Mouse (Mus musculus) kidney, adult 2 months (tissue): Measurements from ENCODE around the gene Ap3d1. TPM values are rescaled to one million over a fixed set of nuclear protein-coding genes. Genes with fewer than 3 reads are reported as not detected.

Experiments used
- DNase-seq: peaks from one replicate; pipeline ENCODE4 v3.0.0; 2021
- H3K27ac ChIP-seq: fragments of 200-500 bp; 2 replicates; pipeline ENCODE4 v1.5.1; 2012; ENCODE audit warnings: low read depth, low read length, control low read depth, inconsistent platforms; ENCODE audit not compliant: insufficient read depth
- H3K27me3 ChIP-seq: fragments of 200-500 bp; replicated peaks from 2 replicates; pipeline ENCODE4 v1.6.1; 2012; ENCODE audit warnings: mild to moderate bottlenecking, moderate library complexity, low read length, inconsistent platforms; ENCODE audit not compliant: control insufficient read depth, insufficient read depth
- H3K36me3 ChIP-seq: fragments of 200-500 bp; 2 replicates; pipeline ENCODE4 v1.6.1; 2012; ENCODE audit warnings: mild to moderate bottlenecking, moderate library complexity, low read length, inconsistent platforms; ENCODE audit not compliant: control insufficient read depth, insufficient read depth
- H3K4me1 ChIP-seq: fragments of 200-500 bp; 2 replicates; pipeline ENCODE4 v1.6.1; 2011; ENCODE audit warnings: low read length; ENCODE audit not compliant: control insufficient read depth, insufficient read depth
- H3K4me3 ChIP-seq: fragments of 200-500 bp; 2 replicates; pipeline ENCODE4 v1.5.1; 2011; ENCODE audit warnings: mild to moderate bottlenecking, low read depth, low read length, control low read depth; ENCODE audit not compliant: insufficient read depth
- CTCF ChIP-seq: fragments of 200-500 bp; conservative IDR thresholded peaks from 2 replicates; pipeline ENCODE4 v1.5.1; 2011; ENCODE audit warnings: low read depth, mild to moderate bottlenecking, control low read depth, low read length, moderate library complexity, mixed read lengths; ENCODE audit not compliant: insufficient read depth, insufficient read length
- POLR2A ChIP-seq: fragments of 200-500 bp; IDR thresholded peaks from one replicate; pipeline ENCODE4 v1.6.1; 2011; ENCODE audit warnings: low read depth, low read length, control low read depth
- WGBS: fragments of 180-500 bp; shearing (Covaris S2); methylation state at CpG from one replicate; pipeline ENCODE4 v1.1.7; 2018; 5-methylcytosine and 5-hydroxymethylcytosine counted together
- polyA plus RNA-seq: library from polyadenylated mRNA; depleted of rRNA; stranded (reverse); fragments of >200 nt; gene quantifications from 2 replicates; pipeline ENCODE4 v1.2.3, GENCODE M21; 2012

Gene Ap3d1
- polyA plus RNA-seq, 1 experiment = 87.7 TPM

DNA sequence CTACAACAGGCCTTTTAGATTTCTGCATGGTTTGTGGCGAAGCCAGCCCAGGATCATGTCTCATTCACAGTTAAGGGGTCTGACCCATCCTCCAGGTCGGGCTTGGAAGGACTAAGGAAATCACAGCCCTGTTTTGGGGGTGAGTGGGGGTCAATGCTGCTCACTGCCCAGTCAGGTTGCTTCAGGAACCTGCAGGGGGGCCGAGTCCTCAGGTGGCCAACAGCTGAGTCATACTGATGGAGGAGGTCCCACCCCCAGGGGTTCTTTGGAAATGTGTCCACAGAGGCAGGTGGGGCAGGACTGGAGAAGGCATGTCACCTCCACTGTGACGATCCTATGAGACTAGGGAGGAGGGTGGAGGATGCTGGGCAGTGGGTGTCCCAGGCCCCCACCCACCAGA, 76.6 kb downstream of the Ap3d1 start:
- Histone ChIP-seq H3K27ac (peak overlapping the region; percentile 90), H3K36me3 (peaks cover 12% of the 10 kb centered on the region), H3K27me3 (no peaks in the 10 kb centered on the region), H3K4me3 (no peak overlapping the region), H3K4me1 (peaks cover 61% of the 10 kb centered on the region)
- no peak for DNase-seq
- TF ChIP-seq POLR2A = no peak
- TF ChIP-seq CTCF = no peak
- 24% methylated on average over 4 of the region's 4 CpGs for WGBS

DNA sequence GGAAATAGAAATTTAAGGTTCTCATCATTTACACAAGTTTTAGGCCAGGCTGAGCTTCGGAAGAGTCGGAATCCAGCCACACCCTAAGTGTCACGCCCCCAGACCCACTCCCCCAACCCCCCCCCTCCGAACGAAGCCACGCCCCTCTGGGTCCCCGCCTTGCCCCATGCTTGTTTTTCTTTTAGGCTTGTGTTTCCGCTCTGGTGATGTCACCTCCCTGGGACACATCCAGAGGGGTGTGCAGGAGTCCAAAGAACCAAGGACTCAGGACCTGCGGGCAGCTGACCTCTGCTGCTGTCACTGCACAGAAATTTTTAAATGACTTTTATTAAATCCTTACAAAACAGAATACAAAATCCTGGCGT, 77.1 kb downstream of the Ap3d1 start:
- H3K36me3 ChIP-seq = peaks cover 12% of the 10 kb centered on the region
- WGBS = 1% methylated on average over 10 of the region's 10 CpGs
- no peaks in the 10 kb centered on the region for H3K27me3 ChIP-seq
- peak overlapping the region; percentile 3; the same call in 1 of the 2 replicates for H3K4me3 ChIP-seq
- no peak for TF ChIP-seq CTCF
- TF ChIP-seq POLR2A = no peak
- H3K27ac ChIP-seq = peak overlapping the region; percentile 97
- peaks cover 56% of the 10 kb centered on the region for H3K4me1 ChIP-seq
- DNase-seq = peak; percentile 93

DNA sequence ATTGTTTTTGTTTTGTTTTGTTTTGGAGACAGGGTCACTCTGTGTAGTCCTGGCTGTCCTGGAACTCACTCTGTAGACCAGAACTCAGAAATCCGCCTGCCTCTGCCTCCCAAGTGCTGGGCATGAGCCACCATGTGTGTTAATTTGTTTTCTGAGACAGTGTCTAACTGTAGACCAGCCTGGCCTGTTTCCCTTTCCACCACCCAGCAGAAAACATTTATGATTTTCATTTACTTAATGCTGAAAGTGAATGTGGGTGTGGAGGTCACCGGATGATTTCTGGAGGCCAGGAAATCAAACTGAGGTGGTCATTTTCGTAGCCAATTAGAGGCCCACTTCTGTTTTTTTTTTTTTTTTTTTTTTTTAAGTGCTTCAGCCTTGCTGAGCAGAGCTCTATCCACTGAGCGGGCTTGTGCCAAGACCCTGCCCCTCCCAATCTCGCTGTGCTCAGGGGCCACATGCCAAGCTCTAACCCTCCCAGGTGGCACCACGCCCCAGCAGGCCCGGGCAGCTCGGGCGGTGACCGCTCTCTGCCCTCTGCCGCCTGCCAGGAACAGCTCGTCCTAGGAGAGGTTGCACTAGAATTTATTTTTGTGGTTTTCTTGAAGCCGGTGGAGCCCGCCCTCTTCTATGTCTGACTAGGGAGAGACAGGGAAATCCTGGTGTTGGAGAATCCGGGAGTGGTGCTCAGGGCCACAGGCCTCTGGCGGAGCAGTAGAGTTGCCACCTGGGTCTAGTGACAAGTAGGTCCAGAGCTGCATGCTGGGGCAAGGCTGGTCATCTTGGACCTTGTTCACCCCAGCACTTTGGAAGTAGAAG, 77.7 kb downstream of the Ap3d1 start:
- H3K4me3 ChIP-seq = peak overlapping the region; percentile 3; the same call in 1 of the 2 replicates
- 2% methylated on average over 16 of the region's 16 CpGs for WGBS
- peak; percentile 98 for DNase-seq
- H3K27me3 ChIP-seq = no peaks in the 10 kb centered on the region
- peaks cover 52% of the 10 kb centered on the region for H3K4me1 ChIP-seq
- no peak for TF ChIP-seq POLR2A
- peaks cover 12% of the 10 kb centered on the region for H3K36me3 ChIP-seq
- peak overlapping the region; percentile 97 for H3K27ac ChIP-seq

DNA sequence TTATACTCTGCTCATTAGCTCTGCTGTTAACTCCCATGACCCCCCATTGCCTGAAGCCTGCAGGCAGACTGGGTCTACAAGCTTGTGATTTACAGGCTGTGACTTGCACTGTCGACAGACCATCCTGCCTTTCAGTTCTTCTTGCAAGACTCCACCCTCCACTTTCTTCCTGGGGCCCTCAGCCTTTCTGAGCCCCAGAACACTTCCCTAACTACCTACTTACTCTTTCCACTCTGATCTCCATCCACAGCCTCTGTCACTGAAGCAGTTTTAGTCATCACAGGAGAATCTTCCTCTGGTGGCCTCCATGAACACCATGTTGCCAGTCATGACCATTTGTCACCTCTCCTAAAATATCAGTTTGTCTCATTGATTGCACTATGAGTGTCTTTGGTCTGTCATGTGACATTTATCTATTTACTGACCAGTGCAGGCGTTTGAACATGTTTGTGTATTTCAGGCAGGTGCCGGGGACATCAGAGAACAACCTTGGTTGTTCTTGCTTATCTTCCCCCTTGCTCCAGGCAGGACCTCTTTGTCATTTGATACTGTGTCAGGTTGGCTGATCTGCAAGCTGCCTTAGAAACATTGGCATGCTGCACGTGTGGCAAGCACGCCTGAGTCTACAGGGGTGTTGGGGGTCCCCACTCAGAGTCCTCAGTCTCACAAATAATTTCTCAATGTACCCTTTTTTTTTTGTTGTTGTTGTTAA, 78.4 kb downstream of the Ap3d1 start:
- 42% methylated on average over 5 of the region's 5 CpGs for WGBS
- no peaks in the 10 kb centered on the region for H3K27me3 ChIP-seq
- H3K4me1 ChIP-seq = peaks cover 53% of the 10 kb centered on the region
- H3K4me3 ChIP-seq = no peak overlapping the region
- no peak for TF ChIP-seq POLR2A
- no peak for TF ChIP-seq CTCF
- H3K27ac ChIP-seq = peak overlapping the region; percentile 97
- H3K36me3 ChIP-seq = peaks cover 9% of the 10 kb centered on the region
- no peak for DNase-seq

DNA sequence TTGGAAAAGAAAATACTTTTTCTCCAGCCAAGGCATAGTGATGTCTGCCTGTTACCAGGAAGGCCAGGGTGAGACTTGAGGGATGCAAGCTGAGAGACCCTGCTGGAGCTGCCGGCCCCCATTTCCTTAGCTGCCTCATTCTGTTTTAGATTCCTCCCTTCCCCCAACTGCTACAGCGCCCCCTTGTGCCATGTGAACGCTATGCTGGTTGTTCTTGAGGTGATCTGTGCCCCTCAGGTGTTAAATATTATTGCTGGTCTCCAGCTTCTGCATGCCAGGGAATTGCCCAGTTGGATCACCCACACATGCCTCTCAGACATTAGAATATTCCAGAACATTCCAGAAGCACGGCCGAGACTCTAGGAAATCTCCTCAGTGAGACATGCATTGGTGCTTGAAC, 80.9 kb downstream of the Ap3d1 start:
- TF ChIP-seq POLR2A = no peak
- TF ChIP-seq CTCF = peak; percentile 73
- peaks cover 49% of the 10 kb centered on the region for H3K4me1 ChIP-seq
- no peaks in the 10 kb centered on the region for H3K36me3 ChIP-seq
- no peak overlapping the region for H3K4me3 ChIP-seq
- no peaks in the 10 kb centered on the region for H3K27me3 ChIP-seq
- peak overlapping the region; percentile 58; the same call in 1 of the 2 replicates for H3K27ac ChIP-seq
- DNase-seq = peak; percentile 76
- WGBS = 17% methylated on average over 5 of the region's 5 CpGs

DNA sequence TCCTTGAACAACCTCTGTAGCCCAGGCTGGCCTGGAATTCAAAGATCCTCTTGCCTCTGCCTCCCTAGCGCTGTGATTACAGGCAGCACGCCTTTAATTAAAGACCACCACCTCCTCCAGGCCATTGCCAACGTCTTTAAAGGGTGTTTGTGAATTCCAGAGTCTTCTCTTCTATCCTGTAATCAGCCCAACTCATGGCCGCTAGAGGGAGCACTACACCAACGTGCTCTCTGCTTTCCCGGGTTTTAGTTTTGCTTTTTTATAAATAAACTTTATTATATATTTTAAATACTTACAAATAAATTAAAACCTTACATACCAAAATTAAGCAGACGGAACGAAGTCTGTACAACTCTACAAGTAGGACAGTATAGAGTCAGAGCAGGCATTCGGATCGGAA, 82.9 kb downstream of the Ap3d1 start:
- Histone ChIP-seq H3K4me1 (peaks cover 47% of the 10 kb centered on the region), H3K4me3 (no peak overlapping the region)

DNA sequence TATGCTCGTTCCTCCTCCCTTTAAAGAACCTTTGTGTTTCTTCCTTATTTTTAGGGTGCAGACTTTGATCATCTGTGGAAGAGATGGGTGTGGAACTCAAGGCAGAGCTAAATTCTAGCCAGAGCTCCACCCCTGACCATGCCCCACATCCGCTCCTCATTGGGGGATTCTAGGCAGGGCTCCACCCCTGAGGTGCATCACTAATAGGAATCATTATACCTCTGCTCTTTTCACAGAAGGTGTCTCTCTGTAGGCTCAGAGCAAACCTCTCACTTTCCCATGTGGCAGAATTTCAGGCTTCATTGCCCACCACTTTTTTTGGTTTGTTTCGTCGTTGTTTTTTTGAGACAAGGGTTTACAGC, 83.2 kb downstream of the Ap3d1 start:
- no peaks in the 10 kb centered on the region for H3K27me3 ChIP-seq
- H3K4me1 ChIP-seq = peaks cover 45% of the 10 kb centered on the region
- peak overlapping the region; percentile 72 for H3K27ac ChIP-seq
- no peaks in the 10 kb centered on the region for H3K36me3 ChIP-seq
- TF ChIP-seq CTCF = no peak
- no peak for TF ChIP-seq POLR2A
- no peak overlapping the region for H3K4me3 ChIP-seq
- 29% methylated on average over 4 of the region's 4 CpGs for WGBS
- peak; percentile 63 for DNase-seq

More for the DNA sequence above, 82.9 kb downstream of the Ap3d1 start:
- WGBS = 5% methylated on average over 10 of the region's 10 CpGs
- peak overlapping the region; percentile 72 for H3K27ac ChIP-seq
- DNase-seq = peak; percentile 83
- TF ChIP-seq POLR2A (no peak), CTCF (peak; percentile 72)
- no peaks in the 10 kb centered on the region for H3K27me3 ChIP-seq
- H3K36me3 ChIP-seq = no peaks in the 10 kb centered on the region
